In the genomic region with DNA sequence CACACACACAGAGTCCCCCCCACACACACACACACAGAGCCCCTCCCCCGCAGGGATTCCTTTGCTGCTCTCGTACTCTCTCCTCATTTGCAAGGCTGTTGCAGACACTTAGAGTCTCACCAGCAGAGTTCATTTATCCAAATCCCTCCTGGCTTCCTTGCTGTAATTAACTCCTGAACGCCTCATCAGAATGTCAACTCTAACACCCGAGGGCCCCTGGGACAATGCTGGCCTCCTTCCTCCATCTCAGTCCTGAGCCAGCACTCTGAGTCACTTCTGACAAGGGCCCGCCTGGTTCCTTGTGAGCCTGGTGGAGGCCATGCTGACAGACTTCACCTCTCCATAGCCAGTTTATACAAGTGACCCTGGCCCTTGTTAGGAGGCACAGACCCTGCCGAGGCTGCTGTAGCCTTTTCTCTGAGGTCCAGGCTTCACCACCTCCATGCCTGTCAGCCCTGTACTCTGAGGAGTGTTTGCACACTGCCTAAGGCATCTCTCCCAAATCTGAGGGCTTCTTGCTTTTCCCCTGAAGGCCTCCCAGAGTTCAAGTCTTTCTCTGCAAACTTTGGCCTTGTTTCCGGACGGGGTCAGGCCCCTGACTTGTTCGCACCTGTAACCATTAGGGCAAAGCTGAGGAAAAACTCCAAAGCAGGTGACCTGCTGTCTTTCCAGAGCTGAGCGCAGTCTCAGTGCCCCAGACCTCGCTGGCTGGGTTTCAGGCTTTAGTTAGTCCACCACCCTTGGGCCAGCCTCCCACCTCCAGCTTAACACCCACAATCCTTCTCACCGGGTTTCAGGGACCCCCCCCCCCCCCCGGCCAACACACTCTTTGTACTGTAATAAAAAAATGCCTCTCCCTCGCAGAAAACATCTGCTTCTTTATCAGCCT, we compare ENCODE assay signal across 1 mouse cellular context.
TF ChIP-seq lines count a peak whose summit lies in the region.

No protein-coding gene starts in this region.

TF ChIP-seq in myocyte, 11 proteins besides CTCF, POLR2A, EP300 and RAD21 (continued from another document):
- TF ChIP-seq SRF (IDR thresholded peaks at IDR 0.05; ENCODE audit: control insufficient read depth, insufficient read length, low read depth): no peak
- TF ChIP-seq REST (IDR thresholded peaks at IDR 0.05; ENCODE audit: insufficient read depth, insufficient read length): no peak
TF ChIP-seq in myocyte: peak in this region for 0.
